Mouse (Mus musculus) ES-E14 (cell line): ENCODE results near the gene Prkab1.

Experiments used
- CHD2 ChIP-seq: IDR thresholded peaks from 2 replicates; pipeline ENCODE4 v1.6.1; 2014; ENCODE audit warnings: mild to moderate bottlenecking, low read depth, low read length, inconsistent platforms
- HCFC1 ChIP-seq: IDR thresholded peaks from 2 replicates; pipeline ENCODE4 v1.6.1; 2012; ENCODE audit warnings: low read length, inconsistent platforms, borderline replicate concordance; ENCODE audit not compliant: insufficient read depth
- MAFK ChIP-seq: IDR thresholded peaks from 2 replicates; pipeline ENCODE4 v1.6.1; 2014; ENCODE audit warnings: mild to moderate bottlenecking, low read depth, low read length, inconsistent platforms; ENCODE audit not compliant: insufficient read depth
- ZC3H11A ChIP-seq: IDR thresholded peaks from 2 replicates; pipeline ENCODE4 v1.6.1; 2012; ENCODE audit warnings: low read depth, mild to moderate bottlenecking, inconsistent platforms, low read length, borderline replicate concordance

DNA sequence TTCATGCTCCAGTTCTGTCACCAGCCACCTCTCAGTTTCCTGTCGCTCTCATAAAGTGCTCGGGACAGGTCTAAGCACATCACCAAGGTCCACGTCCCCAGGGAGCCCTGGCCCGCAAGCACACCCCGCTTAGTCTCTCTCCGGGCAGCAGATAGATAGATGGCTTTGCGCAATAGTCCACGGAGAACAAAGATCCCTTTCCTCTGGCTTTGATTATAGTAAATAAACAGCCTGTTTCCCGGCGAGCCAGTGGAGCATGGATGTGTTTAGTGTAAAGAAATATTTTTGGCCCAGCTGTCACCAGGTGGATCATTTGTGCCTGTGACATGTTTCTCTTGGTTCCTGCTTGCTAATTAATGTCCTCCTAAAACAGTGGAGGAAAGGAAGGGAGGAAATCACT lies 47.0 kb downstream of the Prkab1 start:
- no peak for TF ChIP-seq MAFK
- no peak for TF ChIP-seq CHD2
- TF ChIP-seq ZC3H11A = no peak
- no peak for TF ChIP-seq HCFC1
